Mouse (Mus musculus): ENCODE data around the gene Il12rb2. TPM values are rescaled to one million over a fixed set of nuclear protein-coding genes. Genes with fewer than 3 reads are reported as not detected.

Il12rb2 gene
- polyA plus RNA-seq, 1 experiment, result 0.20 TPM

DNA sequence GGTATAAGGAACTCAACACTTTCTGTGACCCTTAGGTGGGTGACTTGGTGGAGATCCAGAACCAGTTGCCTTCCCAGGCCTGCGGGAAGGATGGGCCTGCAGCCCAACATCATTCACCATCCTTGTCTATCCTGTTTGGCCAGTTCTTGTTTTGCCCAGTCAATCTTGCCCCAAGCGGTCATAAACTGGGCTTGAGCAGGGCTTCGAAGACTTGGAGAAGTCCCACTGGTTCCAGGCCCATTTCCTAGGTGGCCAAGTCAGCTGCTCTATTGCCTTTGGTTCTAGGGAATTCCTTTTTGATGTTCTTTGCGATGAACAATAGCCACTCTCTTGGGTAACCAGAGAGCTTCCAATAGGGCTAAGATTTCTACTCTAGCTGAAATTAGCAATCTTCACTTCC, 124.9 kb downstream of the Il12rb2 start:
- TF ChIP-seq CTCF (conservative IDR thresholded peaks at IDR 0.05; ENCODE audit: insufficient read depth, insufficient read length, low read depth, low read length) (no peak), POLR2A (IDR thresholded peaks at IDR 0.05; ENCODE audit: low read depth, low read length) (no peak)
- H3K27ac ChIP-seq (ENCODE audit: insufficient read depth, low read depth, low read length), result no peak overlapping the region
- no peaks in the 10 kb centered on the region for H3K36me3 ChIP-seq (ENCODE audit: control insufficient read depth, insufficient read depth, low read length)
- no peak overlapping the region for H3K4me3 ChIP-seq (ENCODE audit: insufficient read depth, low read depth, low read length)
- DNase-seq, result no peak
- 83% methylated on average over 4 of the region's 4 CpGs for WGBS
- no peaks in the 10 kb centered on the region for H3K4me1 ChIP-seq (ENCODE audit: control insufficient read depth, insufficient read depth, low read length)
- H3K27me3 ChIP-seq (replicated peaks; ENCODE audit: control insufficient read depth, insufficient read depth, low read length), result no peaks in the 10 kb centered on the region

DNA sequence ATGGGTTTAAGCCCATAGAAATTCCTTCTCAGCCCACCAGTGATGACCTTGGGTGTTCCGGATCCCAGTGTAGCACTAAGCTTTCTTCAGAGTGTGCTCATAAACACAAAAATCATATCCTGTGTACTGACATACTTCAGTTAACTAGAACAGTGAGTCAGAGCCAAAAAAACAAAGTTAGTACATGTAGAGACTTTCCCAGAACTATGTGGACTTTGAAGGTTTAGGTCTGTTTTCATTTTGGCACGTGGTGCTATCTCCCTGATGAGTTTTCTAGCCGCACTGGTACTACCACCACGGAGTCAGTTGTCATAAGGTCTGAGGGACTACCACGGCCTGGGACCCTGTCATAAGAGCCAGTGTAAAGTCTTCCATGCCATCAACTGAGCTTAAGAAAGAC, 131.5 kb downstream of the Il12rb2 start:
- H3K27me3 ChIP-seq (replicated peaks; ENCODE audit: control insufficient read depth, insufficient read depth, low read length), result no peaks in the 10 kb centered on the region
- no peaks in the 10 kb centered on the region for H3K36me3 ChIP-seq (ENCODE audit: control insufficient read depth, insufficient read depth, low read length)
- no peak for TF ChIP-seq CTCF (conservative IDR thresholded peaks at IDR 0.05; ENCODE audit: insufficient read depth, insufficient read length, low read depth, low read length)
- TF ChIP-seq POLR2A (IDR thresholded peaks at IDR 0.05; ENCODE audit: low read depth, low read length), result no peak
- H3K4me3 ChIP-seq (ENCODE audit: insufficient read depth, low read depth, low read length), result no peak overlapping the region
- 75% methylated on average over 5 of the region's 5 CpGs for WGBS
- peak overlapping the region; percentile 63; the same call in 1 of the 2 replicates for H3K27ac ChIP-seq (ENCODE audit: insufficient read depth, low read depth, low read length)
- H3K4me1 ChIP-seq (ENCODE audit: control insufficient read depth, insufficient read depth, low read length), result peaks cover 2% of the 10 kb centered on the region; the same call in 1 of the 2 replicates
- peak; percentile 72 for DNase-seq

DNA sequence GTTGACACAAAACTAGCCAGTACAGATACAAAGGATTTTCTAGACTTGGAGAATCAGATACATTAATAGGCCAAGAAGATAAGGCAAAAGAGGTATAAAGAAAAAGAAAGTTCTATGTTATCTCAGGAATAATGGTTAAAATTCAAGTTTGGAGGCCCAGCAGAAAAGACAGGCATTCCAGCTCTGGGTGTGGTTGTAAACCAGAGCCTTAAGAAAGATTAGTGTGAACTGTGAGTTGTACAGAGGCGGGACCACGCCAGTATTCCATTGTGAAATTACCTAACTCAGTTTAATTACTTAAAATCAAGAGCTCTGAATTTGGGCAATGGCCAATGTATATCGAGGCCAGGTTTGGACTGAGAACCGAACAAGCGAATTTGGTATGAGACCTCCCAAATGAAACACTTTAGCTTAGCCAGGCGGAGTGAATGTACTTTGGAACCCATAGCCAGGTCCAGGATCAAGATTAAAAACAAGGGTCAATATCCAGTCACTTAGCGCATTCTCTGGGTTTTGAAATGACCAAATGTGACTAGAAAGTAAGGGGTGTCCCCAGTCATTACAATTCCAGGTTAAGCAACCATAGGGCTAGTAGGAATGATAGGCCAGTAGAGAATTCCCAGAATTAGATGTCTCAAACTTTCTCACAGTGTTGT, 132.1 kb downstream of the Il12rb2 start:
- Histone ChIP-seq H3K4me1 (ENCODE audit: control insufficient read depth, insufficient read depth, low read length) (peaks cover 2% of the 10 kb centered on the region; the same call in 1 of the 2 replicates), H3K27me3 (replicated peaks; ENCODE audit: control insufficient read depth, insufficient read depth, low read length) (no peaks in the 10 kb centered on the region), H3K4me3 (ENCODE audit: insufficient read depth, low read depth, low read length) (no peak overlapping the region), H3K36me3 (ENCODE audit: control insufficient read depth, insufficient read depth, low read length) (no peaks in the 10 kb centered on the region), H3K27ac (ENCODE audit: insufficient read depth, low read depth, low read length) (peak overlapping the region; percentile 63; the same call in 1 of the 2 replicates)
- WGBS, result 73% methylated on average over 7 of the region's 7 CpGs
- peak; percentile 68 for DNase-seq
- TF ChIP-seq CTCF (conservative IDR thresholded peaks at IDR 0.05; ENCODE audit: insufficient read depth, insufficient read length, low read depth, low read length) (no peak), POLR2A (IDR thresholded peaks at IDR 0.05; ENCODE audit: low read depth, low read length) (no peak)

Other genes starting within 250 kb of the Il12rb2 start
- gene Serbp1, start 138.0 kb downstream of the Il12rb2 start, polyA plus RNA-seq (2012; rRNA removed), result 47.8 and 62.0 TPM in 2 replicates
- not detected in 2 replicates for gene Il23r, start 115.7 kb upstream of the Il12rb2 start, polyA plus RNA-seq (2012; rRNA removed)
- 43.5 and 52.5 TPM in 2 replicates for gene Tacstd2, start 159.6 kb upstream of the Il12rb2 start, polyA plus RNA-seq (2012; rRNA removed)